Mouse (Mus musculus) cerebellum, adult 18-20 months (tissue): ENCODE data around the gene Caskin2.
A peak's percentile ranks its signal among the peaks of the same experiment; 100 is the strongest.

Source experiments
- DNase-seq, 2 experiments: peaks; one replicate each; pipeline ENCODE4 v3.0.0; 2021

Gene Caskin2

GRCm38 (mm10) chr11:115830550-115831325 lies 17.3 kb upstream of the Caskin2 start:
- no peak for DNase-seq

DNA sequence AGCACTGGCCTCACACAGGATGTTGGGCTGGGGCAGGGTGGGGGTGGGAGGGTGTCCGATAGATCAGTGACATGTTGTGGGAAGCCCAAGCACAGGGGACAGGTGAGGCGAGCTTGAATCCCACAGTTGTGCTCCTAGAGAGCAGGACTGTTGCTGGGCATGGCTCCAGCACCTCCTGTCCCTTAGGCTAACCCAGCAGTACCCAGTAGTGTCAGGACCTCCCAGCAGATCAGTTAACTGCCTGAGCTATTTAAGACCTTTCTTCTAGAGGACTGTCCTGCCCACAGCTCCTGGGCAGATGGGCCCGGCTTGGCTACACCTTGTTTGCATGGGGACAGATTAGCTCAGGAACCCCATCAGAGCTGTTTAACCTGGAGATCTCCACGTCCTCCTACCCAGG lies 15.6 kb upstream of the Caskin2 start:
- no peak for DNase-seq

- no peak for DNase-seq
Measured at GRCm38 (mm10) chr11:115827624-115828023, 14.2 kb upstream of the Caskin2 start.

DNA sequence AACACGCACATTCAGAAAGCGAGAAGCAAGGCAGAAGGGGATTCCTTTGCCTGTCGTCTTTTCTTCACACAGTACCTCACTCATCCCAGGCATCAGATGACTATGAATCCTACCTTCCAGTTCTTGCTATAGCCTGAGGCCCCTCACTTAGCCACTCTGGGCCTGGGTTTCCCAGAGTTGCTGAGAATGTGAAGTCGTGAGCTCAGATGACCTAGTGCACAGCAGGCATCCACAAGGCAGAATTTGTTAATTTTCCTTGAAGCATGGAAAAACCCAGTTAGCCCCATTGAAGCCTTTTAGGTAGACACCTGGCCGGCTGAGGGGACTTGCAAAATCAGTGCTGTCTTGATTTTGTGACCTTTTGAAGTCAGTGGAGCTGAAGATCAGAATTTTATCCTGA lies 13.0 kb upstream of the Caskin2 start:
- DNase-seq = no peak

- no peak for DNase-seq
Measured at GRCm38 (mm10) chr11:115824813-115825212, 11.4 kb upstream of the Caskin2 start.

DNA sequence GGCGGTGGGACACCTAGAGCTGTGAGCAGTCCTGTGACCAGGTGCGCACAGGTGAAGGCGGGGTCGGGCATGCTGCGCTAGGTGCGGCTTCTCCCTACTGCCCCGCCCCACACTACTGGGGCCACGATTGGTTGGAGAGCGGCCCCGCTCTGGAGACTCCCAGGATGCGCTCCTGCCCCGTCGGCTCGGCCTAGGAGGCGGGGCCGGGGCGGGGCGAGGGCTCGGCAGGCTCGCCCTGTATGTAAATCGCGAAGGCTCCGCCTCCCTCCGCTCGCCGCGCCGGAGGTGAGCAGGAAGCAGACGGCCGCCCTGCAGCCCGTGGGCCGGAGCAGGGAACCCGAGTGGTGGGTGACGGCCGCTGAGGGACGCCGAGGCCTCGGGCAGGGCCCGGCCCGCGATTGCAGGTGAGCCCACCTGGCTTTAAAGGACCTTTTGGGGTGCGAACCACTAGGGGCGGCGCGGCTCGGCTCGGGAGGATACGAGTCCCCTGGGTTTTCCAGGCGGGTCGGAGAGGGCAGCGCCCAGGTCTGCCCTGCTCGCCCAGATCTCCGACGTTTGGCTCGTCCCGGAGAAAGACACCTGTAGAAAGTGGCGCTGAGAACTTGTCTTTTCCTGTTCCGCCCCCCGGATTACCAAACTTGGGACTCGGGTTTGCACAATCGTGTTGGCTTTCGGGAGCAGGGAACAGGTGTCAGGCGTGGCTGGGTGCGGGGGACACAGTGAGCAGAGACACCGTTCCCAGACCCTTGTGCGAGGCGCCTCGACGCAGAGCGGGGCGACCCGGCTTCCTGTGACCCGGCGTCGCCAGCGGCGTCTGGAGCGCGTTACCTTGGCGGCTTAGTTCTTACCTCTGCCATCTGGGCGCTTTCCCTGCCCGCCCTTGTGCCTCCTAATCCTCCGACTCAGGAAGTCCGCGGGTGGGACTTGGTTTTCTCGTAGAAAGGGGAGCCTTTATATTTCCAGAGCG lies 10.6 kb upstream of the Caskin2 start, which contains the start of gene Llgl2:
Gene Llgl2, plus strand, starts transcription at position 276 of the 967 bp plus-strand sequence.
- DNase-seq = peak; percentile 84 to 87

GRCm38 (mm10) chr11:115821001-115821400 lies 7.6 kb upstream of the Caskin2 start:
- DNase-seq = no peak

DNA sequence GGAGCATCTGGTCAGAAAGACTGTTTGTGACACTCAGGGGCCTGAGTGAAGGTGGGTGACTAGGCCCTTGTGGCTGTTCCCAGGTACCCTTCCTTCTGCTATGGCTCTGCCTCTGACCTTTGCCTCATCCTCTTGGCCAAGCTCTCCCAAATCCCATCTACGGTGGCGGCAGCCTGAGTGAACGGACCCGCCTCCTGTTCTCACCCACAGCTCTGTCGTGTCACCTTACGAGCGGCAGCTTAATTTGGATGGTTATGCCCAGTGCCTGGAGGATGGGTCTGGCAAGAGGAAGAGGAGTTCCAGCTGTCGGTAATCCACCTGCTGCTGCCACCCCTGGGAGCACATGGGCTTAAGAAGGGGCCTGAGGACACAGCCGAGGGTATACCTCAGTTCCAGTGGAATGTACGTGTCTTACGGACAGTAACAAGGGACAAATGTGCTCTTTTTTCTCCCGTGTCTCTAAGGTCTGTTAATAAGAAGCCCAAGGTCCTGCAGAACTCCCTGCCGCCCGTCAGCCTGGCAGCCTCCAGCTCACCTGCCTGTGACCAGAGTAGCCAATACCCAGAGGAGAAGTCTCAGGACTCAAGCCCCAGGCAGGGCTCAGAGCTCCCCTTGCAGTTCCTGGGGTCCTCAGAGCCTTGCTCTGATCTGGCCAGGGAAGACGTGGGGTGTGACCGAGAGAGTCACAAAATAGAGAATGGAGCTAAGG lies 6.6 kb upstream of the Caskin2 start:
- DNase-seq = no peak

GRCm38 (mm10) chr11:115817331-115817730 lies 3.9 kb upstream of the Caskin2 start:
- no peak for DNase-seq

- peak; percentile 89 to 96 for DNase-seq
Measured at GRCm38 (mm10) chr11:115814605-115815450, 1.4 kb upstream of the Caskin2 start, which contains the start of gene Tsen54. Tsen54 (plus strand) TSS chr11:115814724.

- DNase-seq = peak; percentile 33 to 40
Measured at GRCm38 (mm10) chr11:115812533-115813420, 662 bp downstream of the Caskin2 start.

DNA sequence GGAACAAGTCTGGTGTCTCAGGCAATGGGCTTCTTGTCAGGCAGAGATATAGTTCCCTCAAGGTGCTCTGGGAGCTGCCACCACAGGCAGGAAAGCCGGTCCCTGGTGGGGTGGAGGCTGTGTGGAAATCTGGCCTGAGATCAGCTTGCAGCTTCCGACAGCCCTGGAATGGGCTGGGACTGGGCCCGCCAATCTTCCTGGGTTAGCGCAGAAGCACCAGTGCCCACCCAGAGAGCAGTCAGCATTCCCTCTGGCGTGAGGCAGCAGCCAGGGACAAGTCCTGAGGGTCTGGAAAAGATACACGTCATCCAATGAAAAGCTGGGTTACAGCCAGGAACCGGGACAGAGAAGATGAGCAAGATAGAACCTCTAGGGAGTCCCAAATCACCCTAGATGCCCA lies 1.3 kb downstream of the Caskin2 start:
- no peak for DNase-seq

- no peak for DNase-seq
Measured at GRCm38 (mm10) chr11:115811381-115812093, 1.9 kb downstream of the Caskin2 start.

GRCm38 (mm10) chr11:115810377-115810776 lies 3.1 kb downstream of the Caskin2 start:
- no peak for DNase-seq

DNA sequence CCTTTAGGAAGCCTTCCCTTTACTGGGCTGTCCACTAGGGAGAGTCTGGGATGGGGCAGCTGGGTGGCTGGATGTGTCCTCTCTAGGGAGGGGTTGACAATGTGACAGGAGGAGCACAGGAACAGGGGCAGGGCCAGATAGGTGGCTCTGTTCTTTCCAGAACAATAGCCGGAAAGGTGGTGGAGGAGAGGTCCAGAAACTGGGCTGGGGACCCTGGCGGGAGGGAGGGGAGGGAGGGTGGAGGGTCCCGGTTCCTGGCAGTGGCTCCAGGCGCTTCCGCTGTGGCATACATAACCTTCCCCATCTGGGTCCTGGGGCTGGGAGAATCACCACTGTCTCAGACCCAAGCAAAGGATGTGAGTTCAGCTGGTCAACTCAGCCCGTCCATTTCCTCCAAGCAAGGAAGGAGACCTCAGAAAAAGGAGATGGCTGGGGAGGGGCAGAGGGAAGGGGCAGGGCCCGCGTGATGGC lies 4.1 kb downstream of the Caskin2 start:
- DNase-seq = no peak

DNA sequence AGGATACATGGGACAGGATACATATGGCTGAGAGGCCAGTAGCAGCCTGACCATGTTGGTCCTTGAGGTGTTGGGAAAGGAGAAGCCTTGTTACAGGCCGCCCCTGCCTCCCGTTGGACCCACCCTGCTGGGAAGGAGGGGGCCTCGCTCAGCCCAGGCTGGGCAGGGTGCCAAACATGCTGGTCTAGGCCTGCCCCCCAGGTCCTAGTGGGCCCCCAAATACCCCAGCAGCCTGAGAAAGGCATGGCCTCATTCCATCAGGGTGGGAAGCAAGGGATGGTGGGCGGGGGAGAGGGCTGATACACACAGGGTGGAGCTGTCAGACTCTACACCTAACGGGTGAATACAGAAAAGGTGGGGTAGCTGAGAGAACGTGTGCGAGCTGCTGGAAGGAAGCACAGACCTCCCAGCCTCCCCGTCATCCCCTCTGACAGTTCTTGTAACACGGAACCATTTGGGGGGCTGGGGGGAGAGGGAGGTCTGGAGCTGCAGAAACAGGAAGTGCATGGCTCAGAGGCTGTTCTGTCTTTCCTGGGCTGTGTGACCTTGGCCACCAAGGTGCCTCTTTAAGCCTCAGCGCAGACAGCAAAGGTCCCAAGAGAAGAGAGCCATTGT lies 4.6 kb downstream of the Caskin2 start:
- no peak for DNase-seq

DNA sequence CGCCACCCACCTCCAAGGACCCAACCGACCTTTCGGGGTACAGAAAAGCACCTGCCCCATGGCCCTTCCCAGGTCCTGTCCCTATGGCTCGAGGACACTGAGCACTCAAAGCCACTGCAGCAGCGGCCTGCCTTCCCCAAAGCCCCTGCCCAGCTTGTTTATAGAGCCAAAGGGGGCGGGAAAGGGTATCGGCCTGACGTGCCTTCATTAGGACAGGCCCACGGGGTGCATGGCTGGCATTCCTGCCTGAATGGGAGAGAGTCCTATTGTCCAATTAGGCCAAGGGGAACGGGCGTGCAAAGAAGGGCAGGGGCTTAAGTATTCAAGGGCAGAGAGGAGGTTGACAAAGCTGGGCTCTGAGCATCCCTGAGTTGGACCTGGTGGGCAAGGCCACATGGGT lies 5.5 kb downstream of the Caskin2 start:
- DNase-seq = no peak

- DNase-seq = no peak
Measured at GRCm38 (mm10) chr11:115807306-115807705, 6.1 kb downstream of the Caskin2 start.

- no peak for DNase-seq
Measured at GRCm38 (mm10) chr11:115806154-115806553, 7.3 kb downstream of the Caskin2 start.

DNA sequence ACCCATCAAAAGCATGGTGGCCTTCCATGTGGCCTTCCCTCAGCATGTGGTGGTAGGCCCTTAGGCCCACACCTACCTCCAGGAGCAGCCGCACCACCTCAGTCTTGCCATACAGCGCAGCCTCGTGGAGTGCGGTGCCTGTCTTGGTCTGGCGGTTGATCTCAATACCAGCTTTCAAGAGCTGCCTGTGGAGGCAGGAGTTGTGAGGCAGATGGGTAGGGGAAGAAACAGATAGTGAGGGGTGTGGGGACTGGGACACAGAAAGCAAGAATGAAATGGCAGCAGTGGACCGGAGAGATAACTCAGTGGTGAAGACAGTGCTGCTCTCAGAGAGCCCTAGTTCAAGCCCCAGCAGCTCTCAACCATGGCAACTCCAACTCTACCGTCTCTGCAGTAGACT lies 8.4 kb downstream of the Caskin2 start:
- DNase-seq = no peak
